Mouse (Mus musculus) liver, postnatal 0 days (tissue): ENCODE data around the gene Gm49366.

Source experiments
- CTCF ChIP-seq: sonication (generic); IDR thresholded peaks from 2 replicates; pipeline ENCODE4 v1.5.1; 2016; ENCODE audit warnings: antibody characterized with exemption, low read depth
- EP300 ChIP-seq: IDR thresholded peaks from 2 replicates; pipeline ENCODE4 v1.6.1; 2016; ENCODE audit warnings: antibody characterized with exemption, low read depth, mild to moderate bottlenecking

- TF ChIP-seq CTCF (no peak), EP300 (no peak)
Observed at GRCm38 (mm10) chr12:84064621-84065020, 25.9 kb downstream of the Gm49366 start.
